Mouse (Mus musculus) kidney, adult 2 months (tissue): ENCODE data around the gene Prpf40b. TPM values are rescaled to one million over a fixed set of nuclear protein-coding genes. Genes with fewer than 3 reads are reported as not detected.
A peak's percentile ranks its signal among the peaks of the same experiment; 100 is the strongest.

ENCODE experiments used
- DNase-seq: peaks from one replicate; pipeline ENCODE4 v3.0.0; 2021
- H3K27ac ChIP-seq: fragments of 200-500 bp; 2 replicates; pipeline ENCODE4 v1.5.1; 2012; ENCODE audit warnings: low read depth, low read length, control low read depth, inconsistent platforms; ENCODE audit not compliant: insufficient read depth
- H3K27me3 ChIP-seq: fragments of 200-500 bp; replicated peaks from 2 replicates; pipeline ENCODE4 v1.6.1; 2012; ENCODE audit warnings: mild to moderate bottlenecking, moderate library complexity, low read length, inconsistent platforms; ENCODE audit not compliant: control insufficient read depth, insufficient read depth
- H3K36me3 ChIP-seq: fragments of 200-500 bp; 2 replicates; pipeline ENCODE4 v1.6.1; 2012; ENCODE audit warnings: mild to moderate bottlenecking, moderate library complexity, low read length, inconsistent platforms; ENCODE audit not compliant: control insufficient read depth, insufficient read depth
- H3K4me1 ChIP-seq: fragments of 200-500 bp; 2 replicates; pipeline ENCODE4 v1.6.1; 2011; ENCODE audit warnings: low read length; ENCODE audit not compliant: control insufficient read depth, insufficient read depth
- H3K4me3 ChIP-seq: fragments of 200-500 bp; 2 replicates; pipeline ENCODE4 v1.5.1; 2011; ENCODE audit warnings: mild to moderate bottlenecking, low read depth, low read length, control low read depth; ENCODE audit not compliant: insufficient read depth
- CTCF ChIP-seq: fragments of 200-500 bp; conservative IDR thresholded peaks from 2 replicates; pipeline ENCODE4 v1.5.1; 2011; ENCODE audit warnings: low read depth, mild to moderate bottlenecking, control low read depth, low read length, moderate library complexity, mixed read lengths; ENCODE audit not compliant: insufficient read depth, insufficient read length
- POLR2A ChIP-seq: fragments of 200-500 bp; IDR thresholded peaks from one replicate; pipeline ENCODE4 v1.6.1; 2011; ENCODE audit warnings: low read depth, low read length, control low read depth
- WGBS: fragments of 180-500 bp; shearing (Covaris S2); methylation state at CpG from one replicate; pipeline ENCODE4 v1.1.7; 2018; 5-methylcytosine and 5-hydroxymethylcytosine counted together
- polyA plus RNA-seq: library from polyadenylated mRNA; depleted of rRNA; stranded (reverse); fragments of >200 nt; gene quantifications from 2 replicates; pipeline ENCODE4 v1.2.3, GENCODE M21; 2012

Prpf40b gene
- polyA plus RNA-seq, 1 experiment: 48.0 TPM

DNA sequence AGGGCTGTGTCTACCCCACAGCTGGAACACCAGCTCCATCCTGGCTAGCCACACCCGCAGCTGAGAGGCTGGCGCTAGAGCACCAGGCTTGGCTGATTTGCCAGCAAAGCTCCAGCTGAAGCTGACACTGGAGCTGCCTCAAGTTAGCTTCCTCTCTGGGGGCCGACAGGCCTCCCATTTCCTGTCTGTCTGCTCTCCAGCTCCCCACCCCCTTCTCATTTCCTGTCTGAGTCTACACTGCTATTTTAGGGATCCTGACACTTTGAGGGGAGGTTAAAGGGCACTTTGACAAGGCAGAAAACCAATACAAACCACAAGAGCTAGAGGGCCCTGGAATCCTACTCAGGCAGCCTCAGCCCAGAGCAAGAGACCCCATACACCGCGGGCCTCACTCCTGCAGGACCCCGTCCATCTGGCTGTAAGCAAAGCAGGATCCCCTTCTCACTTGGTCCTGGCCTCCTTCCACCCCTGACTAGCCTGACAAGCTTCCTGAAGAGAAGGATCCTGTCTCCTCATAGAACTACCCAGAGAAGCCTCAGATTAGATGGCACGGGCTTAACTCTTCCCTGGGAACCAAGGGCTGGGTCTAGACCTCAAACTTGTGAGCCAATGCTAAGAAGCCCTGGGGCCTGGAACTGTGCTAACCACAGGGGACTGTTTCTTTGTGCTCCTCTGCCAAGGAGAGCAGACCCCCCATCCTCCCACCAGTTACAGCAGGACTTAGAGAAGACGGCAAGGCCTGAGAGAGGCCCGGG is 38.2 kb downstream of the Prpf40b start:
- Histone ChIP-seq H3K4me3 (no peak overlapping the region), H3K36me3 (no peaks in the 10 kb centered on the region), H3K27ac (peak overlapping the region; percentile 93), H3K4me1 (peaks cover 39% of the 10 kb centered on the region), H3K27me3 (no peaks in the 10 kb centered on the region)
- WGBS: 40% methylated on average over 9 of the region's 9 CpGs
- peak; percentile 94 for DNase-seq
- TF ChIP-seq POLR2A (no peak), CTCF (0 out of 2 replicates have a peak, but pooled peaks have one; percentile 10)

DNA sequence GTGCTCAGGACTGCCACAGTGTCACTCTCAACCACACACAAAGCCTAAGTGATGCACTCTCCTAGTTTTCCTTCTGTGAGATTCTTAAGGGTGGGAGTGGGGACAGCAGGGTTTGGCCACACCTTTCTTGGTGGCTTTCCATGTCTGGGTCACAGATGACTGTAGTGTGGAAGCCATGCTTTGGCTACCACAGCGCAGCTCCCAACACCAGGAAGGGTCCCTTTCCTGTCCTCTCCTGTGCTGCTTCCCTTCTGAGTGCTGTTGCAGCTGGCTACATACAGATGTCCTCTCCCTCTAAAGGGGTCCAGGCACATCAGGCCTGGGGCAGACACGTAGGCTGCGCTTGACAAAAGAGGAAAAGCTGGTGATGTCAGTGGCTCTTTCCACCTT is 38.8 kb downstream of the Prpf40b start:
- no peaks in the 10 kb centered on the region for H3K27me3 ChIP-seq
- DNase-seq: peak; percentile 64
- peaks cover 39% of the 10 kb centered on the region for H3K4me1 ChIP-seq
- 81% methylated on average over 3 of the region's 3 CpGs for WGBS
- TF ChIP-seq POLR2A: no peak
- no peak for TF ChIP-seq CTCF
- H3K27ac ChIP-seq: peak overlapping the region; percentile 93
- no peak overlapping the region for H3K4me3 ChIP-seq
- no peaks in the 10 kb centered on the region for H3K36me3 ChIP-seq

DNA sequence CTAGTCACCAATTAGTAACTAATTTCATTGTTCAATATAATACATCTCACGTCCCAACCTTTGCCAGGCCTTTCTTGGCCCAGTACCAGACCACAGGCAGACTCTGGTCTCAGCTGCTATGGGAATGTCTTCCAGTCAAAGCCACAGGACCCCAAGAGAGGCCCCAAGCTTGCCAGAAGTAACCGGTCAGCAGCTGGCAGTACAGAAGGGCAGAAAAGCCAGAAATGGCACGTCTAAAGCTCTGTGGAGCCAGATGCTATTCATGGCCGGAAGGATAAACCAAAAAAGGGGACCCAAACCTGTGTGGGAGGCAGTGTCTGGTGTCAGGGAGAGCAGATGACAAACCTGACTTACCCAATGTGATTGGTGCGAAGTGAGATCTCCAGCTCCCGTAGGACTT is 39.6 kb downstream of the Prpf40b start:
- Histone ChIP-seq H3K27me3 (no peaks in the 10 kb centered on the region), H3K4me1 (peaks cover 41% of the 10 kb centered on the region), H3K27ac (peak overlapping the region; percentile 93; the same call in 1 of the 2 replicates), H3K36me3 (no peaks in the 10 kb centered on the region), H3K4me3 (no peak overlapping the region)
- WGBS: 49% methylated on average over 6 of the region's 6 CpGs
- no peak for TF ChIP-seq POLR2A
- TF ChIP-seq CTCF: no peak
- no peak for DNase-seq

- TF ChIP-seq CTCF (no peak), POLR2A (no peak)
- Histone ChIP-seq H3K27ac (peak overlapping the region; percentile 26; the same call in 1 of the 2 replicates), H3K27me3 (no peaks in the 10 kb centered on the region), H3K4me3 (no peak overlapping the region), H3K4me1 (peaks cover 37% of the 10 kb centered on the region), H3K36me3 (no peaks in the 10 kb centered on the region)
- WGBS: 66% methylated on average over 8 of the region's 8 CpGs
- DNase-seq: no peak
These were observed 41.0 kb downstream of the Prpf40b start for GRCm38 (mm10) chr15:99335801-99336320.

DNA sequence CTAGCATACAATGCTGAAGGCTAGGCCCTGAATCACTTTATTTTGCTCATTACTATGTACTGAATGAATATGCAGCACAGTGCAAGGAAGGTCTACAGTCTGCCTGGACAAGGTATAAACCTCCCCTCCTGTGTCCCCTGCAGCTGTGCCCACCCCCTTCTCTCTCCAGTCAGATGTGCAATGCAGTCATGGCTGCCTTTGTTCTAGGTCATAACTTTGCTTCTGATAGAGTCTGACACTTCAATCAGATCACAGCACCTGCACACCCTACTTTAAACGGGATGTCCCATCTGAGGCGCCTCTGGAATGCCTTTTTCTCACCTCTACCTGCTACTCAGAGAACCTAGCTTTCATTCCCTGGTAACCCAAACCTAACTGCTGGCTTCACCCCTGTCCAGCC is 44.0 kb downstream of the Prpf40b start:
- Histone ChIP-seq H3K4me3 (no peak overlapping the region), H3K27ac (no peak overlapping the region), H3K27me3 (no peaks in the 10 kb centered on the region), H3K4me1 (peaks cover 24% of the 10 kb centered on the region), H3K36me3 (no peaks in the 10 kb centered on the region)
- TF ChIP-seq CTCF (no peak), POLR2A (no peak)
- DNase-seq: no peak
- WGBS: 74% methylated on average over 2 of the region's 2 CpGs

- Histone ChIP-seq H3K4me3 (no peak overlapping the region), H3K27me3 (no peaks in the 10 kb centered on the region), H3K4me1 (peaks cover 17% of the 10 kb centered on the region), H3K27ac (peak overlapping the region; percentile 34; the same call in 1 of the 2 replicates), H3K36me3 (no peaks in the 10 kb centered on the region)
- DNase-seq: no peak
- 64% methylated on average over 6 of the region's 6 CpGs for whole genome bisulfite sequencing
- TF ChIP-seq CTCF: no peak
- TF ChIP-seq POLR2A: no peak
These were observed 44.8 kb downstream of the Prpf40b start for GRCm38 (mm10) chr15:99339669-99340068.

DNA sequence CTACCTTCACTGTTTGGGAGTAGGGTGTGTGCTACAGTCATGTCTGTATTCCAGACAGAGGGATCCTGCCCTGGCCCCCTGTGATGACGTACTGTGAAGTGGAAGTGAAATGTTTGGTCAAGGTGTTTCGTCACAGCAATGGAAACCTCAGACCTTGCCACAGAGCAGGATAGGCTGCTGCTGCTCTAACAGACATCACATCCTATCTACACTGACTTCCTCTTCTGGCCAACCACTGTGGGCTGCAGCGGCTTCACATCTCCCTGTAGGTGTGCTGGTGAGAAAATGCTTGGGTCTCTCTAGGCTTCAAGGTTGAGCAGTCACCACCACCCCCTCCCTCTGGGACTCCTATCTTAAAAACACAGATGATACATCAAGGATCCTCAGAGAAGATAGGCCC is 46.2 kb downstream of the Prpf40b start:
- DNase-seq: no peak
- Histone ChIP-seq H3K36me3 (no peaks in the 10 kb centered on the region), H3K4me3 (no peak overlapping the region), H3K27me3 (no peaks in the 10 kb centered on the region), H3K27ac (no peak overlapping the region), H3K4me1 (peaks cover 11% of the 10 kb centered on the region)
- WGBS: 76% methylated on average over 3 of the region's 3 CpGs
- TF ChIP-seq CTCF: no peak
- no peak for TF ChIP-seq POLR2A
